Mouse (Mus musculus) testis, postnatal 10 days (tissue): ENCODE measurements around the gene Pphln1.

Source experiments
- DNase-seq: peaks from one replicate; pipeline ENCODE4 v3.0.0; 2021; ENCODE audit warnings: low spot score

Gene Pphln1

DNA sequence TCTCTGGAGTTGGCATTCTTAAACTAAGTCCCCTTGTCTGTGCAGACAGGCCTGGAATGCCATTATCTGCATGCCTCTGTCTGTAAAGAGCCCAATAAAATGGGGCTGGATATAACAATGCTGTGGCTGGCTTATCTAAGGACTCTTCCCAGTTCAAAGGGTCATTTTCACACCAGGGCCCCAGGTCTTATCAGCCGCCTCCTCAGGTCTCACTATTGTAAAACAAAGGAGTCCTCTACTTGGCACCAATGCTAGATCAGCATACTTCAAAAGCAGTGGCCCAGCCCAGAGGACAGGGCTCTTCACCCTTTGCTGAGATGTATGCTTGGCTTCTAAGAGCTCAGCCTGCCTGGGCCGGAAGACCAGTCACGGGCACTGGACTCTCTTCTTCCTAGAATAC, 141.3 kb downstream of the Pphln1 start:
- DNase-seq = no peak
